Mouse (Mus musculus) heart, adult 2 months (tissue): Measurements from ENCODE around the gene Crot. TPM values are rescaled to one million over a fixed set of nuclear protein-coding genes. Genes with fewer than 3 reads are reported as not detected.
"Not testable (repeated sequence)": the region's sequence is repeated elsewhere in the genome, so short reads cannot be mapped to it uniquely, and the experiment has no call there.

ENCODE experiments used
- DNase-seq, 2 experiments: peaks; one replicate each; pipeline ENCODE4 v3.0.0; 2021
- H3K27ac ChIP-seq: fragments of 200-600 bp; 2 replicates; pipeline ENCODE4 v1.8.1; 2022
- H3K27me3 ChIP-seq: fragments of 200-500 bp; 2 replicates; pipeline ENCODE4 v1.6.1; 2012; ENCODE audit warnings: mild to moderate bottlenecking, low read length, inconsistent platforms, mixed read lengths; ENCODE audit not compliant: control insufficient read depth, insufficient read depth
- H3K36me3 ChIP-seq: fragments of 200-500 bp; 2 replicates; pipeline ENCODE4 v1.6.1; 2012; ENCODE audit warnings: low read length, inconsistent platforms; ENCODE audit not compliant: control insufficient read depth, insufficient read depth
- H3K4me1 ChIP-seq: fragments of 200-500 bp; 2 replicates; pipeline ENCODE4 v1.6.1; 2011; ENCODE audit warnings: low read length; ENCODE audit not compliant: control insufficient read depth, insufficient read depth
- H3K4me3 ChIP-seq: fragments of 200-600 bp; 2 replicates; pipeline ENCODE4 v1.8.1; 2022
- H3K79me2 ChIP-seq: fragments of 200-500 bp; replicated peaks from 2 replicates; pipeline ENCODE4 v1.6.1; 2012; ENCODE audit warnings: mild to moderate bottlenecking, inconsistent platforms, low read length, moderate library complexity, mixed read lengths; ENCODE audit not compliant: control insufficient read depth, insufficient read depth
- H3K9ac ChIP-seq: fragments of 200-500 bp; 2 replicates; pipeline ENCODE4 v1.6.1; 2012; ENCODE audit warnings: low read depth, mild to moderate bottlenecking, control low read depth, inconsistent platforms, low read length, mixed read lengths
- CTCF ChIP-seq: fragments of 200-600 bp; IDR thresholded peaks from 2 replicates; pipeline ENCODE4 v1.8.1; 2022; ENCODE audit warnings: antibody characterized with exemption, mild to moderate bottlenecking, moderate library complexity
- EP300 ChIP-seq: fragments of 200-500 bp; IDR thresholded peaks from 2 replicates; pipeline ENCODE4 v1.6.1; 2011; ENCODE audit warnings: low read depth, low read length, control low read depth; ENCODE audit not compliant: insufficient read depth
- POLR2A ChIP-seq: fragments of 200-500 bp; IDR thresholded peaks from 2 replicates; pipeline ENCODE4 v1.6.1; 2011; ENCODE audit warnings: mild to moderate bottlenecking, low read depth, low read length, control low read depth; ENCODE audit not compliant: insufficient read depth
- WGBS: fragments of 180-500 bp; shearing (Covaris S2); methylation state at CpG from one replicate; pipeline ENCODE4 v1.1.7; 2018; 5-methylcytosine and 5-hydroxymethylcytosine counted together
- intact Hi-C: fragments of 180-260 bp; cut with DNase I; formaldehyde crosslinking; loops from one replicate; pipeline ENCODE4 v1.15.1; 2025
- polyA plus RNA-seq: library from polyadenylated mRNA; depleted of rRNA; stranded (reverse); fragments of >200 nt; gene quantifications from 2 replicates; pipeline ENCODE4 v1.2.3, GENCODE M21; 2012
- total RNA-seq, 2 experiments: library from RNA; stranded (reverse); gene quantifications; 2 replicates each; pipeline ENCODE4 v1.2.3; 2021

Gene Crot
- total and polyA plus RNA-seq, 3 experiments, result 8.6 to 21.6 (median 18.8) TPM

- no peaks in the 10 kb centered on the region for H3K27me3 ChIP-seq
- no peak for DNase-seq
- TF ChIP-seq POLR2A (no peak), EP300 (no peak), CTCF (no peak)
- no peak overlapping the region for H3K27ac ChIP-seq
- no peak overlapping the region for H3K4me3 ChIP-seq
- no peaks in the 10 kb centered on the region for H3K79me2 ChIP-seq
- H3K9ac ChIP-seq, result no peak overlapping the region
- no peaks in the 10 kb centered on the region; the same call in 1 of the 2 replicates for H3K36me3 ChIP-seq
- WGBS, result 67% methylated on average over 2 of the region's 2 CpGs
- intact Hi-C loops, result no loop called here
- H3K4me1 ChIP-seq, result no peaks in the 10 kb centered on the region
These were observed 43.5 kb downstream of the Crot start for GRCm38 (mm10) chr5:8953660-8954059.

- 75% methylated on average over 4 of the region's 4 CpGs for WGBS
- Histone ChIP-seq H3K27ac (no peak overlapping the region), H3K79me2 (no peaks in the 10 kb centered on the region), H3K4me1 (no peaks in the 10 kb centered on the region), H3K9ac (no peak overlapping the region), H3K36me3 (peaks cover 2% of the 10 kb centered on the region; the same call in 1 of the 2 replicates), H3K4me3 (no peak overlapping the region), H3K27me3 (no peaks in the 10 kb centered on the region)
- intact Hi-C loops, result loop anchor here (10.0 kb wide), 1 partner anchor 107 kb away; no protein-coding TSS in a partner anchor
- DNase-seq, result no peak
- TF ChIP-seq EP300 (no peak), CTCF (no peak), POLR2A (no peak)
These were observed 49.6 kb downstream of the Crot start for GRCm38 (mm10) chr5:8947423-8948110.

GRCm38 (mm10) chr5:8943836-8944235, 53.3 kb downstream of the Crot start:
- intact Hi-C loops, result loop anchor here (10.0 kb wide), 1 partner anchor 111 kb away; no protein-coding TSS in a partner anchor
- WGBS, result 58% methylated on average over 3 of the region's 3 CpGs
- Histone ChIP-seq H3K27ac (no peak overlapping the region), H3K79me2 (no peaks in the 10 kb centered on the region), H3K9ac (no peak overlapping the region), H3K36me3 (peaks cover 2% of the 10 kb centered on the region; the same call in 1 of the 2 replicates), H3K4me1 (no peaks in the 10 kb centered on the region; the same call in 1 of the 2 replicates), H3K4me3 (no peak overlapping the region), H3K27me3 (no peaks in the 10 kb centered on the region)
- peak in 1 of 2 experiments; percentile 31 for DNase-seq
- TF ChIP-seq EP300, result no peak
- no peak for TF ChIP-seq POLR2A
- no peak for TF ChIP-seq CTCF

GRCm38 (mm10) chr5:8941266-8941665, 55.9 kb downstream of the Crot start:
- TF ChIP-seq CTCF, result peak; percentile 45
- not testable (repeated sequence) for H3K79me2 ChIP-seq, H3K4me3 ChIP-seq, H3K36me3 ChIP-seq, H3K9ac ChIP-seq, H3K27ac ChIP-seq, H3K27me3 ChIP-seq, H3K4me1 ChIP-seq, DNase-seq
- no CpG with 5 or more reads among the region's 1 CpGs for WGBS
- intact Hi-C loops, result loop anchor here (10.0 kb wide), 1 partner anchor 114 kb away; no protein-coding TSS in a partner anchor

- no peak overlapping the region for H3K27ac ChIP-seq
- no peaks in the 10 kb centered on the region for H3K36me3 ChIP-seq
- H3K4me1 ChIP-seq, result no peaks in the 10 kb centered on the region; the same call in 1 of the 2 replicates
- DNase-seq, result no peak
- no peak for TF ChIP-seq EP300
- TF ChIP-seq CTCF, result no peak
- no peak for TF ChIP-seq POLR2A
- no peak overlapping the region for H3K4me3 ChIP-seq
- intact Hi-C loops, result no loop called here
- 72% methylated on average over 7 of the region's 7 CpGs for WGBS
- no peaks in the 10 kb centered on the region for H3K27me3 ChIP-seq
- no peak overlapping the region for H3K9ac ChIP-seq
- H3K79me2 ChIP-seq, result no peaks in the 10 kb centered on the region
These were observed 59.2 kb downstream of the Crot start for GRCm38 (mm10) chr5:8937965-8938364.

- Histone ChIP-seq H3K9ac (no peak overlapping the region), H3K4me3 (no peak overlapping the region), H3K79me2 (no peaks in the 10 kb centered on the region), H3K27ac (no peak overlapping the region), H3K4me1 (no peaks in the 10 kb centered on the region), H3K27me3 (no peaks in the 10 kb centered on the region), H3K36me3 (no peaks in the 10 kb centered on the region)
- no peak for TF ChIP-seq EP300
- no peak for TF ChIP-seq POLR2A
- DNase-seq, result no peak
- 87% methylated on average over 9 of the region's 9 CpGs for WGBS
- intact Hi-C loops, result no loop called here
These were observed 68.7 kb downstream of the Crot start for GRCm38 (mm10) chr5:8928440-8928839.
